Mouse (Mus musculus): Measurements from ENCODE around the gene Cyp2j6.

Cyp2j6 gene

GRCm38 (mm10) chr4:96507286-96507685 lies 46.2 kb downstream of the Cyp2j6 start, which contains the start of gene Cyp2j8:
Gene Cyp2j8, minus strand, starts transcription at chr4:96507386.
- no peak for DNase-seq (ENCODE audit: low read depth, low spot score)
- H3K36me3 ChIP-seq (ENCODE audit: control insufficient read depth, insufficient read depth, low read length, poor library complexity, severe bottlenecking) = no peaks in the 10 kb centered on the region
- no peaks in the 10 kb centered on the region for H3K27me3 ChIP-seq (ENCODE audit: control insufficient read depth, insufficient read depth, low read length, poor library complexity, severe bottlenecking)

Data from splenic B cell, adult 2 months (primary cell).